Mouse (Mus musculus) kidney, adult 11 months (tissue): ENCODE data around the gene Nat8.
"Not testable (repeated sequence)": the region's sequence is repeated elsewhere in the genome, so short reads cannot be mapped to it uniquely, and the experiment has no call there.

Experiments used
- DNase-seq: peaks from one replicate; pipeline ENCODE4 v3.0.0; 2022

Gene Nat8

GRCm38 (mm10) chr6:85831796-85832321 is at the start of gene Nat8:
Gene Nat8 (minus strand): TSS chr6:85832082.
- peak; percentile 76 for DNase-seq

GRCm38 (mm10) chr6:85869006-85869405 is 37.1 kb upstream of the Nat8 start, which contains the start of gene Nat8f2:
Gene Nat8f2 (minus strand): TSS chr6:85869158.
- peak; percentile 78 for DNase-seq

- DNase-seq = peak; percentile 38
These were observed 36.1 kb upstream of the Nat8 start for GRCm38 (mm10) chr6:85867726-85868690.

- DNase-seq = not testable (repeated sequence)
These were observed 35.1 kb upstream of the Nat8 start for GRCm38 (mm10) chr6:85866995-85867394.

GRCm38 (mm10) chr6:85866166-85866565 is 34.3 kb upstream of the Nat8 start:
- DNase-seq = not testable (repeated sequence)

GRCm38 (mm10) chr6:85864900-85865639 is 33.2 kb upstream of the Nat8 start:
- DNase-seq = peak; percentile 62

- DNase-seq = no peak
These were observed 32.0 kb upstream of the Nat8 start for GRCm38 (mm10) chr6:85863840-85864239.

- no peak for DNase-seq
These were observed 31.3 kb upstream of the Nat8 start for GRCm38 (mm10) chr6:85863136-85863535.

- DNase-seq = peak; percentile 36
These were observed 30.7 kb upstream of the Nat8 start for GRCm38 (mm10) chr6:85862565-85862964.

- DNase-seq = no peak
These were observed 29.4 kb upstream of the Nat8 start for GRCm38 (mm10) chr6:85861247-85861646.

GRCm38 (mm10) chr6:85856194-85856678 is 24.4 kb upstream of the Nat8 start:
- peak; percentile 87 for DNase-seq

- peak; percentile 72 for DNase-seq
These were observed 21.6 kb upstream of the Nat8 start for GRCm38 (mm10) chr6:85853481-85853880.

GRCm38 (mm10) chr6:85851062-85851773 is 19.3 kb upstream of the Nat8 start:
- no peak for DNase-seq

- no peak for DNase-seq
These were observed 17.4 kb upstream of the Nat8 start for GRCm38 (mm10) chr6:85849240-85849639.

- no peak for DNase-seq
These were observed 16.3 kb upstream of the Nat8 start for GRCm38 (mm10) chr6:85848140-85848539.

- DNase-seq = no peak
These were observed 15.0 kb upstream of the Nat8 start for GRCm38 (mm10) chr6:85846921-85847320.

- DNase-seq = not testable (repeated sequence)
These were observed 12.0 kb upstream of the Nat8 start for GRCm38 (mm10) chr6:85843677-85844458.

GRCm38 (mm10) chr6:85839982-85840381 is 8.1 kb upstream of the Nat8 start:
- no peak for DNase-seq

GRCm38 (mm10) chr6:85838674-85839073 is 6.8 kb upstream of the Nat8 start:
- DNase-seq = no peak

GRCm38 (mm10) chr6:85837307-85837706 is 5.4 kb upstream of the Nat8 start:
- peak; percentile 45 for DNase-seq

GRCm38 (mm10) chr6:85836827-85837226 is 4.9 kb upstream of the Nat8 start:
- DNase-seq = peak; percentile 61

- peak; percentile 38 for DNase-seq
These were observed 4.2 kb upstream of the Nat8 start for GRCm38 (mm10) chr6:85836098-85836497.
